Mouse (Mus musculus) liver, postnatal 0 days (tissue): ENCODE results near the gene Tulp1. TPM values are rescaled to one million over a fixed set of nuclear protein-coding genes. Genes with fewer than 3 reads are reported as not detected.
A peak's percentile ranks its signal among the peaks of the same experiment; 100 is the strongest.
"Not testable (repeated sequence)": the region's sequence is repeated elsewhere in the genome, so short reads cannot be mapped to it uniquely, and the experiment has no call there.

Source experiments
- ATAC-seq: fragments of 200-750 bp; cut with Nextera tagmentation; 2 replicates; pipeline ENCODE4 v1.8.0; 2017; ENCODE audit warnings: mild to moderate bottlenecking, moderate library complexity
- DNase-seq: peaks from one replicate; pipeline ENCODE4 v3.0.0-alpha.2; 2016
- H3K27ac ChIP-seq: fragments of 300-500 bp; sonication (generic); 2 replicates; pipeline ENCODE4 v1.5.1; 2014; ENCODE audit warnings: antibody characterized with exemption, moderate library complexity, mild to moderate bottlenecking, low read depth
- H3K27me3 ChIP-seq: fragments of 300-500 bp; sonication (generic); 2 replicates; pipeline ENCODE4 v1.6.1; 2014; ENCODE audit warnings: low read length, control low read depth, mixed read lengths; ENCODE audit not compliant: insufficient read depth
- H3K36me3 ChIP-seq: fragments of 300-500 bp; sonication (generic); replicated peaks from 2 replicates; pipeline ENCODE4 v1.6.1; 2014; ENCODE audit warnings: mild to moderate bottlenecking, control low read depth, low read length, moderate library complexity, mixed read lengths; ENCODE audit not compliant: insufficient read depth
- H3K4me1 ChIP-seq: fragments of 300-500 bp; sonication (generic); 2 replicates; pipeline ENCODE4 v1.6.1; 2014; ENCODE audit warnings: antibody characterized with exemption, mild to moderate bottlenecking, control low read depth; ENCODE audit not compliant: insufficient read depth
- H3K4me2 ChIP-seq: fragments of 300-500 bp; sonication (generic); 2 replicates; pipeline ENCODE4 v1.6.1; 2014; ENCODE audit warnings: low read depth, mild to moderate bottlenecking, low read length, moderate library complexity, mixed read lengths
- H3K4me3 ChIP-seq: fragments of 300-500 bp; sonication (generic); 2 replicates; pipeline ENCODE4 v1.5.1; 2014; ENCODE audit warnings: low read depth, low read length
- H3K9ac ChIP-seq: fragments of 300-500 bp; sonication (generic); replicated peaks from 2 replicates; pipeline ENCODE4 v1.6.1; 2014; ENCODE audit warnings: mild to moderate bottlenecking, moderate library complexity
- H3K9me3 ChIP-seq: fragments of 300-500 bp; sonication (generic); 2 replicates; pipeline ENCODE4 v1.6.1; 2016; ENCODE audit warnings: mild to moderate bottlenecking, control low read depth, low read length, mixed read lengths
- CTCF ChIP-seq: sonication (generic); IDR thresholded peaks from 2 replicates; pipeline ENCODE4 v1.5.1; 2016; ENCODE audit warnings: antibody characterized with exemption, low read depth
- EP300 ChIP-seq: IDR thresholded peaks from 2 replicates; pipeline ENCODE4 v1.6.1; 2016; ENCODE audit warnings: antibody characterized with exemption, low read depth, mild to moderate bottlenecking
- WGBS: fragments of 180-500 bp; shearing (Covaris S2); extraction: QIAGEN DNeasy Blood & Tissue Kit; methylation state at CpG from one replicate; pipeline ENCODE4 v1.1.7; 2014; ENCODE audit not compliant: insufficient replicate concordance; 5-methylcytosine and 5-hydroxymethylcytosine counted together
- polyA plus RNA-seq: library from polyadenylated mRNA; unstranded; fragments of >200 nt; fragmentation: Nextera tagmentation; extraction: Ambion mirVana; gene quantifications from 2 replicates; pipeline ENCODE4 v1.2.1, GENCODE M21; 2015

The Tulp1 gene
- polyA plus RNA-seq, 1 experiment from 2014 or later: 0.33 TPM

DNA sequence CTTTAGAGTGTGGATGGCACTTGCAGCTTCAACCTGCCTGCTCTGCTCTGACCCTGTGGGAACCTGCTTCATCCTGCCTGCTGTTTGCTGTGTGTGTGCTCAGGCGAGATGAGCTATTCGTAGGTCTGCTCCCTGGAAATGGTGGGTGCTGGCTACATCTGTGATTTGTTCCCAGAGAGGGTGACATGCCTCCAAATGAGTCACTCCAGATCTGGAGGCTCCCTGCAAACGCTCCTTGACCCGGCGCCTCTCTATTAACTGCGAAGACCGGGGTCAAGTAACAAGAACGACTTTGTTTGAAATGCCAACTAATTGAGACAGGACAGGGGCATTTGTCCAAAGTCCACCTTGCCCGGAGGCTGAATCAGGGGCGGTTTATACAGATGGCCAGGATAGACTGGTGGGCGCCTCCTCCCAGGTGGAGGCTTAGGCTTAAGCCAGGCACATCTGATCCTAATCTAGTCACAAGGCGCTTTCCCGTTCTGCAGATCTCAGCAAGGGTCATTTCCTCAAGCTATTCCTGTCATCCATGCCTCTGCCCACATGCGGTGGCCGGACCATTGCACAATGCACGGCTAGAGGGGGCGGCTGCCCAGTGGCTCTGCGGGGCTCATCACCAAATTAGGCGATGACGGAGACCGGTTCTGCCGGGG is 37.2 kb downstream of the Tulp1 start:
- H3K27me3 ChIP-seq: no peaks in the 10 kb centered on the region
- no peak for DNase-seq
- no peak for TF ChIP-seq CTCF
- TF ChIP-seq EP300: no peak
- 24% methylated on average over 22 of the region's 22 CpGs for WGBS
- ATAC-seq: peak; percentile 44
- peak overlapping the region; percentile 78 for H3K4me2 ChIP-seq
- peak overlapping the region; percentile 87 for H3K9ac ChIP-seq
- H3K27ac ChIP-seq: peak overlapping the region; percentile 91
- no peaks in the 10 kb centered on the region for H3K9me3 ChIP-seq
- H3K4me3 ChIP-seq: peak overlapping the region; percentile 62
- peaks cover 18% of the 10 kb centered on the region for H3K4me1 ChIP-seq
- H3K36me3 ChIP-seq: peaks cover 20% of the 10 kb centered on the region

DNA sequence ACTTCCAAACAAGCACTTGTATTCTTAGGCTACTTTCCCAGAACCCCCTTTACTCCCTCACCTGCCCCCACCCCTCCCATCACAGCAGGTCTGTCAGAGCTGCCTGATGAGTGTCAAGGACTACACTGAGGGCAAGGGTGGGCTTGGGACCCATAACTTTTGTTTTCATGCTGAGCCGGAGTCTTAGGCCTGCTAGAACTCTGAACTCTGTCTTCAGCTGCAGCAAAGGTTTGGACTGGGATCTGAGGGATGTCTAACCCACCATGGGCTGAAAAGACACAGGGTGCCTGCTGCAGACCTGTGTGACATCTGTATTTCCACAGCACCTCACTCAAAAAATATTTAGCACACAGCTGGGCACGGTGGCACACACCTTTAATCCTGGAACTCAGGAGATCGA is 38.1 kb downstream of the Tulp1 start:
- H3K9ac ChIP-seq: no peak overlapping the region; the same call in 1 of the 2 replicates
- no peaks in the 10 kb centered on the region for H3K27me3 ChIP-seq
- H3K4me3 ChIP-seq: no peak overlapping the region
- no peak overlapping the region for H3K27ac ChIP-seq
- ATAC-seq (no peak), DNase-seq (no peak)
- H3K36me3 ChIP-seq: peaks cover 16% of the 10 kb centered on the region
- H3K4me2 ChIP-seq: no peak overlapping the region
- 80% methylated on average over 3 of the region's 3 CpGs for WGBS
- TF ChIP-seq CTCF (no peak), EP300 (no peak)
- no peaks in the 10 kb centered on the region for H3K9me3 ChIP-seq
- H3K4me1 ChIP-seq: peaks cover 18% of the 10 kb centered on the region

DNA sequence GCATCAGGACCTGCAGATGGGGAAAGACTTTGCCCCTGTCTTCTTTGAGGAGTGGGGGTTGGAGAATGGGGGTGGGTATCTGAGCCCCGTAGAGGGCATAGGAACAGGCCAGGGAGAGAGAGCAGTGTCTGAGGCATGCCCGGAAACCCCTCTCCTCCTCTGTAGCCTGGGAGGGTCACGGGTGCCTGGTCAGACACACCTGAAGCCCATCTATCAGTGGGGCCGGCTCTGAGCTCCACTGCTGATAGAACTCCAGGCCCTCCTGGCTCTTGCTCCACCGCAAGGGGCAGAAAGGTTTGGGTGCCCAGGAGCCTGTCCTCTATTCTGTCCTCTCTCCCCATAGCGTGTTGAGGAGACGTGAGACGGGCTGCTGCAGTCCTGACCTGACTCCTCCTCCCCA is 39.3 kb downstream of the Tulp1 start:
- H3K27me3 ChIP-seq: no peaks in the 10 kb centered on the region
- TF ChIP-seq CTCF: no peak
- no peak for TF ChIP-seq EP300
- no peak for DNase-seq
- peaks cover 11% of the 10 kb centered on the region for H3K36me3 ChIP-seq
- no peak overlapping the region for H3K4me2 ChIP-seq
- H3K4me3 ChIP-seq: no peak overlapping the region
- H3K27ac ChIP-seq: no peak overlapping the region
- ATAC-seq: no peak
- peaks cover 18% of the 10 kb centered on the region for H3K4me1 ChIP-seq
- no peaks in the 10 kb centered on the region for H3K9me3 ChIP-seq
- H3K9ac ChIP-seq: no peak overlapping the region
- 83% methylated on average over 8 of the region's 8 CpGs for WGBS

DNA sequence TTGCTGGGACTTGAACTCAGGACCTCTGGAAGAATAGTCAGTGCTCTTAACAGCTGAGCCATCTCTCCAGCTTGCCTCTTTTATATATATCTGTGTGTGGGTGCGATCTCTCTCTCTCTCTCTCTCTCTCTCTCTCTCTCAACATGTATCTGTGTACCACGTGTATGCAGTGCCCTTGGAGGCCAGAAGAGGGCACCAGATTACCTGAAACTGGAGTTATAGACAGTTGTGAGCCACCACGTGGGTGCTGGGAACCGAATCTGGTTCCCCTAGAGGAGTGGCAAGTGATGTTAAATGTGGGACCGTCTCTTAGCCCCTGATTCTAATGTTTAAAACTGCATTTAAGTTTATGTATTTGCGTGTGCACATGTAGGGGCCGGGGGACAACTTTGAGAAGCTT is 40.6 kb downstream of the Tulp1 start:
- H3K27ac ChIP-seq, H3K4me2 ChIP-seq, H3K9me3 ChIP-seq, DNase-seq, H3K4me3 ChIP-seq, H3K9ac ChIP-seq, H3K27me3 ChIP-seq, ATAC-seq, H3K36me3 ChIP-seq, H3K4me1 ChIP-seq: not testable (repeated sequence)
- TF ChIP-seq CTCF: peak; percentile 35
- 93% methylated on average over 7 of the region's 7 CpGs for WGBS

DNA sequence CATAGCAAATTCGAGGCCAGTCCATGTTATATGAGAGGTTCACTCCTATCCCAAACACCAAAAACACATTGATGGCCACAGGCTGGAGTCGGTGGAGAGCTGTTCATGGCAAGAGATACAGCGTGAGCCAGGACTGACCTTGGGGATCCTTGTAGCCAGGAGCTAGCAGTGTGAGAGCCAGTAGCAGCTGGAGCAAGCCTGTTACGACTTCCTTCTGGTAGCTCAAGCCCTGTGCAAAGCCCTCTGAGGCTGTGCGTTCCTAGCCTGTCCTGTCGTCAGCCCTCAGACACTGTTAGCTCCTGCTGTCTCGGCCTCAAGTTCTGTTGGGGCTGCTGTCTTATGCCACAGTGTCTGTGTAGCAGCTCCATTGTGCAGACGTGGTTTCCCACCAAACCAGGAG is 41.2 kb downstream of the Tulp1 start:
- ATAC-seq (no peak), DNase-seq (no peak)
- WGBS: 88% methylated on average over 8 of the region's 8 CpGs
- no peak overlapping the region for H3K27ac ChIP-seq
- TF ChIP-seq EP300 (no peak), CTCF (no peak)
- no peaks in the 10 kb centered on the region for H3K9me3 ChIP-seq
- H3K4me3 ChIP-seq: no peak overlapping the region
- H3K36me3 ChIP-seq: peaks cover 6% of the 10 kb centered on the region; the same call in 1 of the 2 replicates
- peaks cover 9% of the 10 kb centered on the region for H3K4me1 ChIP-seq
- no peak overlapping the region for H3K9ac ChIP-seq
- H3K27me3 ChIP-seq: no peaks in the 10 kb centered on the region
- no peak overlapping the region for H3K4me2 ChIP-seq

DNA sequence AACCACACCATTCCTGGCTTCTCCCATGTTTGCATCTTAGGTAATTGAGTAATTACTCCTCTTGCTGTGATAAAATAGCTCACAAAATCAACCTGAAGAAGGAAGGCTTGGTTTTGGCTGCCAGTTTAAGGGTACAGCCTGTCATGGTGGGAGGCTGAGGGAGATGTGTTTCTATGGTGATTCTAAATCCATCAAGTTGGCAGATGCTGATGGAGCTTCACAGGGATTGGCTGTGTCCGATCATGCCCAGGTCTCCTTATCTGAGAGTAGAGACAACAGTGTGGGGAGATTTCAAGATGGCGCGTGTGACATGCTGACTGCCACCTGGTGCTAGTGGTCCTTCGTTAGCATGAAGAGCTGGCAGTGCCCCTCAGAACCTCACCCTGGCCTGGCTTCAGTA is 43.3 kb downstream of the Tulp1 start:
- no peaks in the 10 kb centered on the region for H3K9me3 ChIP-seq
- no peaks in the 10 kb centered on the region for H3K27me3 ChIP-seq
- no peak for DNase-seq
- TF ChIP-seq EP300 (no peak), CTCF (no peak)
- ATAC-seq: no peak
- H3K4me2 ChIP-seq: no peak overlapping the region
- no peaks in the 10 kb centered on the region for H3K4me1 ChIP-seq
- H3K27ac ChIP-seq: no peak overlapping the region
- H3K9ac ChIP-seq: no peak overlapping the region
- 95% methylated on average over 4 of the region's 4 CpGs for WGBS
- H3K36me3 ChIP-seq: peaks cover 9% of the 10 kb centered on the region
- H3K4me3 ChIP-seq: no peak overlapping the region

DNA sequence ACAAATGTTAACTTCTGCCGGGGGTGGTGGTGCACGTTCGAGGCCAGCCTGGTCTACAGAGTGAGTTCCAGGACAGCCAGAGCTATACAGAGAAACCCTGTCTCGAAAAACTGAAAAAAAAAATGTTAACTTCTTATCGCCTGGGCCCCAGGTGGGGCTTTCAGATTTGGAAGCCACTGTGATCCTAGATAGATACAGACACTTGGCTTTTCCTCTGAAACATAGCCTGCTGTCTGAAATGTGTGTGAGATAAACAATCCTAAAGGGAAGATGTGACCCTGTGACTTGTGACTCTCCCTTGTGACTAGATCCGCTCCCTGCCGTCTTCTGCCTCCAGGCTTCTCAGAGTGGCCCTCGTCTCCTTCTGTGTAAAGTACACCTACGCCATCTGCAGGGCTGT is 47.3 kb downstream of the Tulp1 start:
- no peak overlapping the region for H3K4me2 ChIP-seq
- no peak overlapping the region for H3K4me3 ChIP-seq
- TF ChIP-seq EP300 (peak; percentile 60; the same call in 1 of the 2 replicates), CTCF (no peak)
- DNase-seq (no peak), ATAC-seq (no peak)
- no peak overlapping the region for H3K27ac ChIP-seq
- H3K4me1 ChIP-seq: peaks cover 13% of the 10 kb centered on the region
- WGBS: 56% methylated on average over 9 of the region's 9 CpGs
- H3K27me3 ChIP-seq: no peaks in the 10 kb centered on the region
- H3K9me3 ChIP-seq: no peaks in the 10 kb centered on the region
- H3K9ac ChIP-seq: no peak overlapping the region
- peaks cover 12% of the 10 kb centered on the region for H3K36me3 ChIP-seq
